Mouse (Mus musculus): Measurements from ENCODE around the gene Sh3gl2.

- no peak for TF ChIP-seq CTCF (IDR thresholded peaks at IDR 0.05; ENCODE audit: low read depth, low read length)
- TF ChIP-seq POLR2A (IDR thresholded peaks at IDR 0.05; ENCODE audit: borderline replicate concordance, low read depth, low read length), result no peak
These were observed 414.3 kb downstream of the Sh3gl2 start for GRCm38 (mm10) chr4:85619261-85619660.
